Mouse (Mus musculus) kidney, postnatal 14 days (tissue): Measurements from ENCODE around the gene Gm49345.
"Not testable (repeated sequence)": the region's sequence is repeated elsewhere in the genome, so short reads cannot be mapped to it uniquely, and the experiment has no call there.

Source experiments
- DNase-seq: peaks from one replicate; pipeline ENCODE4 v3.0.0; 2022; ENCODE audit warnings: mixed read lengths

The Gm49345 gene

DNA sequence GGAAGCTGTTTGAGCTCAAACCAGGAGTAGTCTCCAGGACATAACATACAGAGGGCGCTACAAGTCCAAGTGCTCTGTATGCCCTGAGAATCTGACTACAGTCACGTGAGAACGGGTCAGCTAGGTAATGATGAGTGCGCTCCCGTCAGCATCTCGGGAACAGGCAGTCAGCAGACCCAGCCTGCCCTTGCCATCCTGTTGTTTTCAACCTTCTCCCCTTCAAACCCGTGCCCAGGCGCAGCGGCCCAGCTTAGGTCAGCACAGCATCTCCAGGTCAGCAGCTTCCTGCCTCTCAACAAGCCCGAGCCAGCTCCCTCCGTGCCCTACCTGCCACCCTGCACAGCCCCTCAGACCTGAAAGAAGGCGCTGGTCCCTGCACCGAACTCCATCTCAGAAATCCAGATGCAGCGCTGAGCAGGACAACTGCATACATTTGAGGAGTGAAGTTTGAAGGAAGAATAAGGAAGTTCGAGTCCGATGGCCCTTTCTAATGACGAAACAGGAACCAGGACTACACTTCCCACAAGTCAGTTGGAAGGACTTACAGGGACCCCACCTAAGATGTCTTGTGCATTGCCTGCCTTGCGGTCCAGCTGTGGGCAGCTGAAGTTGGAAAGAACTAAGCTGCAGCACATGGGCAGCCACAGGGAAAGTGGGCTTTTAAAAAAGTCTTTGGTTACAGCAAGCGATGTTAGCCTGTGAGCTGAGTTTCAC is at the start of gene Gm49345, which contains the start of gene Zfp729a:
TSS of gene Gm49345 (minus strand) at position 476 of the 714 bp plus-strand sequence.
TSS of gene Zfp729a (minus strand) at position 498 of the 714 bp plus-strand sequence.
- DNase-seq = peak; percentile 91

DNA sequence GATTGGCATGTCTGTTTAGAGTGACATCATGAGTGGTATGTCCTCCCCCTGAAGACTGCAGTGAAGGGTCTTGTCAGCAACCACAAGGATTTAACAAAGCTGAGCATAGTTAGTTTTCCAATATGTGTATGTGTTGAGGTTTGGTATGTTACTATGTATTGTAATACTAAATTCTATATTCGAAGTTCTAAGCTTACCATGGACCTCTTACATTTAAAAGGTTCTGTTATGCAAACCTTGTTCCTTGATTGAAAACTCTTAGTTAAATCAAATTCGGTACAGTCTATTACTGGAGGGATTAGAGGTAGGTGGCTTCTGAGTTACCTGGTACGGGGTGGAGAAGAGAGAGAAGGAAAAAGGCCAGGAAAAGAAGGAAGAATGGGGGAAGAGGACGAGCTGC is 49.4 kb upstream of the Gm49345 start, which contains the start of gene Zfp738:
TSS of gene Zfp738 (minus strand) at position 101 of the 400 bp plus-strand sequence.
- DNase-seq = no peak

GRCm38 (mm10) chr13:67683841-67684240 is 46.3 kb upstream of the Gm49345 start:
- not testable (repeated sequence) for DNase-seq

- DNase-seq = peak; percentile 91
These were observed 45.6 kb upstream of the Gm49345 start for GRCm38 (mm10) chr13:67682959-67683735.

DNA sequence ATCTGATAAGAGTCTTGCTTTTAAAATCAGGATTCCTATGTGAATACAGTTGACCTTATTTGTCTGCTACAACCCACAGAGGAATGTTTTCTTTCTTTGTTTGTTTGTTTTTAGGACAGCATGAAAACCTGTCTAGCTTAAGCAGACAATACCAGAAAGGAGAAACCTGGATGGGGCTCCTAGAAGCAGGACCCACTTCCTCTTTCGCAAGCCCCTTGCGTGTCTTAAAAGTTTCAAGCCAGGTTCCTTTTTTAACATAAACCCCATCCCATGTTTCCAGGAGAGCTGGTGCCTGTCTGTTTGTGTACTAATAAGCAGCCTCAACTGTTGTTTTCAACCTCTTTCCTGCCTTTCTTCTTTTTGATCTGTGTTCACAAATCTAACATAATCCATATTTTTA is 37.3 kb upstream of the Gm49345 start:
- DNase-seq = no peak

DNA sequence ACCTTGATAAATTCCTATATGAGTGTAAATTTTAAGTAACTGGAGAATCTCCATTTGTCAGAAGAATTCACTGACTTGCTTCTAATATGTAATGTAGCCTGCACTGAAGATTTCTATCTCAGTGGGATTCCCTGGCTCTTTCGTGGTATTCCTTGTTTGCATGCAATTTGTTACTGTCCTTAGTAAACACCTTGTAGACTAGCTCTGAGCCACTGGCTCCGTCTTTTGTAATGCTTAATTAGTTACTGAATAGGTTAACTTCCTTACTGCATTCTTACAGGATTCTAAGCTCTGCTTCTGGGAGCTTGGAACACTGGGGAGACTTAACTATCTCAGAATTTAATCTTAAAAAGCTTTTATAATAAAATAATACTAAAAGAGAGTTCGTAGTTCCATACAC is 14.9 kb upstream of the Gm49345 start:
- DNase-seq = no peak

GRCm38 (mm10) chr13:67610108-67610507 is 27.5 kb downstream of the Gm49345 start:
- DNase-seq = no peak

DNA sequence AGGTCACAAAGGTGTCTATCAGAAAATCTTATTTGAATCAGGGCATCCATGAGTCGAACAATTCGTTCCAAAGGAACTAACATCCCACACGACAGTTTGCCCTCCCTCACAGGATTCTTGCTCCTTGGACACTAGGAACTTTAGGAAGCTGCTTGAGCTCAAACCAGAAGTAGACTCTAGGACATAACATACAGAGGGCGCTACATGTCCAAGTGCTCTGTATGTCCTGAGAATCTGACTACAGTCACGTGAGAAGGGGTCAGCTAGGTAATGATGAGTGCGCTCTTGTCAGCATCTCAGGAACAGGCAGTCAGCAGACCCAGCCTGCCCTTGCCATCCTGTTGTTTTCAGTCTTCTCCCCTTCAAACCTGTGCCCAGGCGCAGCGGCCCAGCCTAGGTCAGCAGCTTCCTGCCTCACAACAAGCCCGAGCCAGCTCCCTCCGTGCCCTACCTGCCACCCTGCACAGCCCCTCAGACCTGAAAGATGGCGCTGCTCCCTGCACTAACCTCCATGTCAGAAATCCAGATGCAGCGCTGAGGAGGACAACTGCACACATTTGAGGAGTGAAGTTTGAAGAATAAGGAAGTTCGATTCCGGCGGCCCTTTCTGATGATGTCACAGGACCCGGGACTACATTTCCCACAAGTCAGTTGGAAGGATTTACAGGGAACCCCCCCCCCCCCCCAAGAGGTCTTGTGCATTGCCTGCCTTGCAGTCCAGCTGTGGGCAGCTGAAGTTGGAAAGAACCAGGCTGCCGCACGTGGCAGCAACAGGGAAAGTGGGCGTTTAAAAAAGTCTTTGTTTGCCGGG is 28.3 kb downstream of the Gm49345 start, which contains the start of gene Zfp729b:
TSS of gene Zfp729b (minus strand) at position 642 of the 811 bp plus-strand sequence.
- peak; percentile 94 for DNase-seq

DNA sequence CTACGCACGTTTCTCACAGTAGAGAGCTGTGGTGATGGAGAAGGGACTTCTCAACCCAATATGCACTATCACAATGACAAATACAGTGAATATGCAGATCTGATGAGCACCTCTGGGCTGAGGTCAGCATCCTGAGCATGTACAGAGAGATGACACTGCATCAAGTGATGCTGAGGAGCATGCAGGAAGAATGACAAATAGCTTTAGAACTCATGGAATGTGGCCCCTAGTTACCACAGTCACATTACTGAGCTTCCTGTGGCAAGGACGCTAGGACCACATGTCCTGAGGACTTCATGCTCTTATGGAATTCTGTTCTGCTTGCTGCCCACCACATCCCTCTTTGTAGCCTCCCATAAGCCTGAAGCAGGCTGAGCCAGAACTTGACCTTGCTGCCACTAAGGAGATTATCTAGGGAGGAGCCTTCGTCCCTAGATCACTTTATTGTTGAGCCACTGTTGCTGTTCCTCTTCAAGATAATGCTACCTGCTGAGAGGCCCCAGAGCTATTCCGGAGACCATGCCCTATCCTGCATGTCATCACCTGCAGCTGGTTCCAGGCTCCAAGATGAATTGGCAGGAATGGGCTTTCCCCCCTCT is 64.9 kb downstream of the Gm49345 start:
- DNase-seq = no peak

DNA sequence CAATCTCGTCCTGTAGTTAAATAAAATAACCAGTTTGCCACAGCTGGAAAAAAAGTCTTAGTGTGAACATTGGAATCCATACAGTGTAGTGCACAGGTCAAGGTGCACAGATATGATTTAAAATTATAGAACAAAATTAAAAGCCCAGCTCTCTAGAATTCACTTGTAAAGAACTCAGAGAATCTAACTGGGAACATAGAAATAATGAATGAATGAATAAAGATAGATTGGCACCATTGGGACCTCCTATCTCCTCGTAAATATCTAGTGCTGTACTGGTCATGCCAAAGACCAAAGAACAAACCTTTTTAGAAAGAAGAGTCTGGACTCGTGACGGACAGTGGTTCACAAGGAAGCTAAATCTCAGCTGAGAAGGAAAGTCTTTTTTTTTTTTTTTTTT is 83.8 kb downstream of the Gm49345 start, which contains the start of gene Zfp748:
TSS of gene Zfp748 (minus strand) at position 101 of the 400 bp plus-strand sequence.
- no peak for DNase-seq

- peak; percentile 92 for DNase-seq
These were observed 84.8 kb downstream of the Gm49345 start for GRCm38 (mm10) chr13:67552505-67553346.

- DNase-seq = no peak
These were observed 91.6 kb downstream of the Gm49345 start for GRCm38 (mm10) chr13:67545941-67546340.
